In the genomic region with DNA sequence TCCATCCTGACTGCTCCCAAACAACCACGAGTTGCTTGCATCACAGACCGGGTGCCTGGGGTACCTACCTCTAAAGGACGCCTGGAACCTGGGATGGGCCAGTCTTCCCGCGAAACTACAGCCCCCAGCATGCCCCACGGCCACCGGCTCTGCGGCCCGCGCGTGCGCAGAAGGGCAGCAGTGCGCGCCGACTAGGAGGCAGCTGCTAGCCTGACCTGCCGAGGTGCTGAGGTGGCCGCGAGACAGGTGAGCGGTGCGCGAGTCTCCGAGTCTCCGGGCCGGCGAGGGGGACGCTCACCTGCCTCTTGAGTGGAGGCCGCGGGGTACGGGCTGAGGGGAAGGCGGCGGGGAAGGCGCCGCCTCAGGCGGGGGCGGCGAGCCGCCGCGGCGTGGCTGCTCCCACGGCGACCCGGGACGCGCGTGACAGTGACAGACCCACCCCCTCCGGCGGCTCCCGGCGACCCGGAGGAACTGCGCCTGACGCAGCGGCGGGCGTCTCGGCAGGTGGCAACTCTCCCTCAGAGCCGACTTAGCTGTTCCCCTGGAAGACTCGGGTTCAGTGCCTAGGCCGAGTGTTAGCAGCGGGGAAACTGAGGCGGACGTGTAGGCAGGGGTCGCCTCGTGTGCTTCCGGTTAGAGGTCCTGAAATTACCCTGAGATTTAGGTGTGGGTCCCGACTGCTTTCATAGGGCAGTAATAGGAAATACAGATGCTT, we compare ENCODE assay signal across 8 mouse cellular contexts. TPM values are rescaled to one million over a fixed set of nuclear protein-coding genes. Genes with fewer than 3 reads are reported as not detected.
DNase-seq lines count a peak whose midpoint lies in the region; ATAC-seq and TF ChIP-seq lines count a peak whose summit lies in the region.

Gene Sgsm3 (plus strand): TSS at position 146 of the 715 bp plus-strand sequence.

- POLR2A ChIA-PET in Patski (lab: Charles Lee) = no interaction called here

- ATAC-seq in Patski = peak; percentile 86
- ATAC-seq in hindbrain, embryonic 14.5 days (ENCODE audit: low FRiP score) = peak; percentile 91

- H3K36me3 ChIP-seq in hindbrain, embryonic 14.5 days (replicated peaks; ENCODE audit: control insufficient read depth, insufficient read depth) = no peaks in the 10 kb centered on the region

- peak within 1 kb of the TSS; percentile 70 for H3K4me2 ChIP-seq in hindbrain, embryonic 14.5 days (replicated peaks)

- no peak for DNase-seq in Patski (ENCODE audit: low read depth, low spot score)
- DNase-seq in cerebellum, postnatal 14 days = peak; percentile 92 to 94
- DNase-seq in frontal cortex, postnatal 25 days (ENCODE audit: low spot score in 2 of 2) = peak; percentile 67 to 72
- peak; percentile 88 for DNase-seq in hindbrain, embryonic 14.5 days (ENCODE audit: low spot score)
- DNase-seq in layer of hippocampus, postnatal 36 days = peak; percentile 84 to 86
- peak; percentile 86 for DNase-seq in lung, postnatal 36 days
- DNase-seq in retina, postnatal 1 day = peak; percentile 89
- peak; percentile 79 to 83 for DNase-seq in urinary bladder, adult 18-20 months (ENCODE audit: low spot score in 2 of 2)

- no peaks in the 10 kb centered on the region for H3K27me3 ChIP-seq in Patski
- H3K27me3 ChIP-seq in hindbrain, embryonic 14.5 days (ENCODE audit: control insufficient read depth, insufficient read depth, low read length) = no peaks in the 10 kb centered on the region

- TF ChIP-seq CTCF in Patski (IDR thresholded peaks at IDR 0.05) = no peak

- WGBS in hindbrain, embryonic 14.5 days = under 1% methylated on average over 66 of the region's 67 CpGs

- peak within 1 kb of the TSS; percentile 80 for H3K4me3 ChIP-seq in hindbrain, embryonic 14.5 days (replicated peaks; ENCODE audit: low read length)

- in situ Hi-C loops in Patski (cut with MboI; ENCODE audit: low pct_unique_long_range_greater_than_20kb) = no loop called here

- no peaks in the 10 kb centered on the region for H3K9me3 ChIP-seq in hindbrain, embryonic 14.5 days (ENCODE audit: control insufficient read depth, low read length)

- H3K9ac ChIP-seq in hindbrain, embryonic 14.5 days = peak within 1 kb of the TSS; percentile 75

- H3K4me1 ChIP-seq in hindbrain, embryonic 14.5 days (replicated peaks; ENCODE audit: control insufficient read depth, insufficient read depth, low read length) = peaks cover 16% of the 10 kb centered on the region

- peak within 1 kb of the TSS; percentile 23; the same call in 1 of the 2 replicates for H3K27ac ChIP-seq in hindbrain, embryonic 14.5 days

- CTCF ChIA-PET in Patski (lab: Charles Lee) = interaction anchor here (1.3 kb wide), 1 partner anchor 19 kb away, joined by 4 read pairs; no protein-coding TSS in a partner anchor

RNA-seq across cellular contexts. Expression of gene Sgsm3, which starts in this region (rescaled TPM):
- polyA plus RNA-seq in Patski (2021) = 36.8 TPM
- polyA plus RNA-seq in hindbrain, embryonic 14.5 days (2014; fragmentation: Nextera tagmentation; extraction: Ambion mirVana) = 54.3 and 61.8 TPM in 2 replicates
- total RNA-seq in layer of hippocampus, postnatal 36 days (2021) = 10 to 100 TPM; 72.0 to 84.3 TPM
